Mouse (Mus musculus): ENCODE measurements around the gene Pithd1.

- TF ChIP-seq FLI1 (IDR thresholded peaks at IDR 0.05; ENCODE audit: low read length) (no peak), GATA1 (IDR thresholded peaks at IDR 0.05; ENCODE audit: borderline replicate concordance, low read length) (no peak)
Observed at GRCm38 (mm10) chr4:135964426-135964825, 22.6 kb downstream of the Pithd1 start.
